Mouse (Mus musculus) liver (tissue): ENCODE data around the gene Gm5797.
"Not testable (repeated sequence)": the region's sequence is repeated elsewhere in the genome, so short reads cannot be mapped to it uniquely, and the experiment has no call there.

Experiments
- DNase-seq: peaks from one replicate; pipeline ENCODE4 v3.0.0-alpha.2; 2020; ENCODE audit warnings: mixed read lengths

Gm5797 gene

GRCm38 (mm10) chr14:7332295-7332694 lies at the start of gene Gm5797:
TSS of gene Gm5797 (minus strand) at chr14:7332395.
- not testable (repeated sequence) for DNase-seq

- not testable (repeated sequence) for DNase-seq
These were observed 32.8 kb upstream of the Gm5797 start, which contains the start of gene Gm8374 for GRCm38 (mm10) chr14:7365034-7365433. TSS of gene Gm8374 (minus strand) at chr14:7365134.

GRCm38 (mm10) chr14:7315093-7315492 lies 17.1 kb downstream of the Gm5797 start:
- DNase-seq, result peak; percentile 5

- not testable (repeated sequence) for DNase-seq
These were observed 17.5 kb downstream of the Gm5797 start, which contains the start of gene Gm3739 for GRCm38 (mm10) chr14:7314661-7315060. TSS of gene Gm3739 (minus strand) at chr14:7315049.
